Mouse (Mus musculus): ENCODE results near the gene Phf23. TPM values are rescaled to one million over a fixed set of nuclear protein-coding genes. Genes with fewer than 3 reads are reported as not detected.

Gene Phf23
- polyA plus RNA-seq, 1 experiment: 44.4 TPM

- H3K4me3 ChIP-seq (replicated peaks; ENCODE audit: insufficient read depth, low read depth, low read length): peak overlapping the region; percentile 67
- TF ChIP-seq CTCF (IDR thresholded peaks at IDR 0.05; ENCODE audit: borderline replicate concordance, insufficient read depth, low read depth, low read length): no peak
- TF ChIP-seq POLR2A (IDR thresholded peaks at IDR 0.05; ENCODE audit: borderline replicate concordance, insufficient read depth, low read length): no peak
- DNase-seq: peak in 1 of 2 experiments; percentile 40
- no peak overlapping the region for H3K27ac ChIP-seq (ENCODE audit: insufficient read depth, low read length)
- H3K27me3 ChIP-seq (ENCODE audit: control insufficient read depth, insufficient read depth, low read length): no peaks in the 10 kb centered on the region
- 6% methylated on average over 8 of the region's 8 CpGs for WGBS
- H3K4me1 ChIP-seq (ENCODE audit: control insufficient read depth, insufficient read depth, low read length): peaks cover 15% of the 10 kb centered on the region
Observed at GRCm38 (mm10) chr11:70020022-70020631, 24.6 kb downstream of the Phf23 start.

GRCm38 (mm10) chr11:70020731-70021263 lies 25.2 kb downstream of the Phf23 start:
- no peaks in the 10 kb centered on the region for H3K27me3 ChIP-seq (ENCODE audit: control insufficient read depth, insufficient read depth, low read length)
- 0% methylated on average over 8 of the region's 8 CpGs for WGBS
- peak; percentile 77 to 86 for DNase-seq
- H3K27ac ChIP-seq (ENCODE audit: insufficient read depth, low read length): no peak overlapping the region
- TF ChIP-seq CTCF (IDR thresholded peaks at IDR 0.05; ENCODE audit: borderline replicate concordance, insufficient read depth, low read depth, low read length) (0 out of 2 replicates have a peak, but pooled peaks have one; percentile 21), POLR2A (IDR thresholded peaks at IDR 0.05; ENCODE audit: borderline replicate concordance, insufficient read depth, low read length) (no peak)
- H3K4me3 ChIP-seq (replicated peaks; ENCODE audit: insufficient read depth, low read depth, low read length): peak overlapping the region; percentile 67
- peaks cover 15% of the 10 kb centered on the region for H3K4me1 ChIP-seq (ENCODE audit: control insufficient read depth, insufficient read depth, low read length)

- Histone ChIP-seq H3K4me3 (replicated peaks; ENCODE audit: insufficient read depth, low read depth, low read length) (peak overlapping the region; percentile 67), H3K27ac (ENCODE audit: insufficient read depth, low read length) (no peak overlapping the region), H3K4me1 (ENCODE audit: control insufficient read depth, insufficient read depth, low read length) (peaks cover 15% of the 10 kb centered on the region), H3K27me3 (ENCODE audit: control insufficient read depth, insufficient read depth, low read length) (no peaks in the 10 kb centered on the region)
- WGBS: under 1% methylated on average over 40 of the region's 40 CpGs
- DNase-seq: peak; percentile 95
- no peak for TF ChIP-seq POLR2A (IDR thresholded peaks at IDR 0.05; ENCODE audit: borderline replicate concordance, insufficient read depth, low read length)
- TF ChIP-seq CTCF (IDR thresholded peaks at IDR 0.05; ENCODE audit: borderline replicate concordance, insufficient read depth, low read depth, low read length): no peak
Observed at GRCm38 (mm10) chr11:70021264-70022132, 25.9 kb downstream of the Phf23 start.

GRCm38 (mm10) chr11:70023481-70024150 lies 28.0 kb downstream of the Phf23 start:
- DNase-seq: no peak

GRCm38 (mm10) chr11:70024151-70024514 lies 28.6 kb downstream of the Phf23 start:
- TF ChIP-seq CTCF (IDR thresholded peaks at IDR 0.05; ENCODE audit: borderline replicate concordance, insufficient read depth, low read depth, low read length) (no peak), POLR2A (IDR thresholded peaks at IDR 0.05; ENCODE audit: borderline replicate concordance, insufficient read depth, low read length) (no peak)
- WGBS: 11% methylated on average over 6 of the region's 6 CpGs
- H3K4me1 ChIP-seq (ENCODE audit: control insufficient read depth, insufficient read depth, low read length): peaks cover 14% of the 10 kb centered on the region; the same call in 1 of the 2 replicates
- peak overlapping the region; percentile 25; the same call in 1 of the 2 replicates for H3K27ac ChIP-seq (ENCODE audit: insufficient read depth, low read length)
- no peaks in the 10 kb centered on the region for H3K27me3 ChIP-seq (ENCODE audit: control insufficient read depth, insufficient read depth, low read length)
- peak overlapping the region; percentile 51 for H3K4me3 ChIP-seq (replicated peaks; ENCODE audit: insufficient read depth, low read depth, low read length)
- no peak for DNase-seq

More at GRCm38 (mm10) chr11:70023481-70024150, 28.0 kb downstream of the Phf23 start:
- Histone ChIP-seq H3K27me3 (ENCODE audit: control insufficient read depth, insufficient read depth, low read length) (no peaks in the 10 kb centered on the region), H3K4me1 (ENCODE audit: control insufficient read depth, insufficient read depth, low read length) (peaks cover 14% of the 10 kb centered on the region; the same call in 1 of the 2 replicates), H3K4me3 (replicated peaks; ENCODE audit: insufficient read depth, low read depth, low read length) (peak overlapping the region; percentile 51), H3K27ac (ENCODE audit: insufficient read depth, low read length) (no peak overlapping the region)
- WGBS: 7% methylated on average over 24 of the region's 29 CpGs
- TF ChIP-seq CTCF (IDR thresholded peaks at IDR 0.05; ENCODE audit: borderline replicate concordance, insufficient read depth, low read depth, low read length) (no peak), POLR2A (IDR thresholded peaks at IDR 0.05; ENCODE audit: borderline replicate concordance, insufficient read depth, low read length) (no peak)

GRCm38 (mm10) chr11:70026689-70027088 lies 31.1 kb downstream of the Phf23 start:
- Histone ChIP-seq H3K27me3 (ENCODE audit: control insufficient read depth, insufficient read depth, low read length) (no peaks in the 10 kb centered on the region), H3K4me1 (ENCODE audit: control insufficient read depth, insufficient read depth, low read length) (peaks cover 19% of the 10 kb centered on the region; the same call in 1 of the 2 replicates), H3K27ac (ENCODE audit: insufficient read depth, low read length) (peak overlapping the region; percentile 78), H3K4me3 (replicated peaks; ENCODE audit: insufficient read depth, low read depth, low read length) (peak overlapping the region; percentile 56)
- TF ChIP-seq POLR2A (IDR thresholded peaks at IDR 0.05; ENCODE audit: borderline replicate concordance, insufficient read depth, low read length) (no peak), CTCF (IDR thresholded peaks at IDR 0.05; ENCODE audit: borderline replicate concordance, insufficient read depth, low read depth, low read length) (no peak)
- peak; percentile 45 to 53 for DNase-seq
- 4% methylated on average over 19 of the region's 19 CpGs for WGBS

GRCm38 (mm10) chr11:70027397-70027796 lies 31.8 kb downstream of the Phf23 start:
- Histone ChIP-seq H3K4me1 (ENCODE audit: control insufficient read depth, insufficient read depth, low read length) (peaks cover 19% of the 10 kb centered on the region; the same call in 1 of the 2 replicates), H3K27ac (ENCODE audit: insufficient read depth, low read length) (peak overlapping the region; percentile 78), H3K4me3 (replicated peaks; ENCODE audit: insufficient read depth, low read depth, low read length) (peak overlapping the region; percentile 56), H3K27me3 (ENCODE audit: control insufficient read depth, insufficient read depth, low read length) (no peaks in the 10 kb centered on the region)
- no peak for TF ChIP-seq POLR2A (IDR thresholded peaks at IDR 0.05; ENCODE audit: borderline replicate concordance, insufficient read depth, low read length)
- no peak for TF ChIP-seq CTCF (IDR thresholded peaks at IDR 0.05; ENCODE audit: borderline replicate concordance, insufficient read depth, low read depth, low read length)
- WGBS: 4% methylated on average over 9 of the region's 9 CpGs
- DNase-seq: peak; percentile 73 to 78
